Mouse (Mus musculus) forebrain, embryonic 13.5 days (tissue): ENCODE data around the gene Vps45. TPM values are rescaled to one million over a fixed set of nuclear protein-coding genes. Genes with fewer than 3 reads are reported as not detected.
"Not testable (repeated sequence)": the region's sequence is repeated elsewhere in the genome, so short reads cannot be mapped to it uniquely, and the experiment has no call there.

Experiments used
- ATAC-seq: fragments of 200-750 bp; cut with Nextera tagmentation; 2 replicates; pipeline ENCODE4 v1.8.0; 2017
- H3K27ac ChIP-seq: fragments of 300-500 bp; sonication (generic); 2 replicates; pipeline ENCODE4 v1.5.1; 2015; ENCODE audit warnings: inconsistent platforms, mild to moderate bottlenecking, moderate library complexity
- H3K27me3 ChIP-seq: fragments of 300-500 bp; sonication (generic); 2 replicates; pipeline ENCODE4 v1.6.1; 2015; ENCODE audit warnings: mild to moderate bottlenecking, inconsistent platforms
- H3K36me3 ChIP-seq: fragments of 300-500 bp; sonication (generic); 2 replicates; pipeline ENCODE4 v1.6.1; 2015; ENCODE audit warnings: mild to moderate bottlenecking, inconsistent platforms; ENCODE audit not compliant: poor library complexity, severe bottlenecking
- H3K4me1 ChIP-seq: fragments of 300-500 bp; sonication (generic); 2 replicates; pipeline ENCODE4 v1.6.1; 2015; ENCODE audit warnings: inconsistent platforms
- H3K4me2 ChIP-seq: fragments of 300-500 bp; sonication (generic); 2 replicates; pipeline ENCODE4 v1.6.1; 2015; ENCODE audit warnings: inconsistent platforms, mild to moderate bottlenecking, moderate library complexity
- H3K4me3 ChIP-seq: fragments of 300-500 bp; sonication (generic); 2 replicates; pipeline ENCODE4 v1.5.1; 2015; ENCODE audit warnings: mild to moderate bottlenecking, inconsistent platforms
- H3K9ac ChIP-seq: fragments of 300-500 bp; sonication (generic); 2 replicates; pipeline ENCODE4 v1.6.1; 2015; ENCODE audit warnings: mild to moderate bottlenecking, inconsistent platforms
- H3K9me3 ChIP-seq: fragments of 300-500 bp; sonication (generic); replicated peaks from 2 replicates; pipeline ENCODE4 v1.6.1; 2016; ENCODE audit warnings: inconsistent platforms
- WGBS: fragments of 180-500 bp; shearing (Covaris S2); methylation state at CpG from one replicate; pipeline ENCODE4 v1.1.7; 2015; 5-methylcytosine and 5-hydroxymethylcytosine counted together
- polyA plus RNA-seq: library from polyadenylated mRNA; unstranded; fragments of >200 nt; fragmentation: Nextera tagmentation; extraction: Ambion mirVana; gene quantifications from 2 replicates; pipeline ENCODE4 v1.2.1, GENCODE M21; 2015

Gene Vps45
- polyA plus RNA-seq, 1 experiment from 2014 or later = 62.2 TPM

- peaks cover 15% of the 10 kb centered on the region; the same call in 1 of the 2 replicates for H3K4me1 ChIP-seq
- peak overlapping the region; percentile 31 for H3K27ac ChIP-seq
- H3K4me3 ChIP-seq = no peak overlapping the region
- 0 out of 2 replicates have a peak, but pooled peaks have one; percentile 27 for ATAC-seq
- H3K9me3 ChIP-seq = no peaks in the 10 kb centered on the region
- H3K9ac ChIP-seq = no peak overlapping the region
- H3K4me2 ChIP-seq = no peak overlapping the region
- H3K27me3 ChIP-seq = no peaks in the 10 kb centered on the region
- WGBS = 56% methylated on average over 8 of the region's 8 CpGs
- H3K36me3 ChIP-seq = no peaks in the 10 kb centered on the region
Observed at GRCm38 (mm10) chr3:95957359-95958148, 100.7 kb downstream of the Vps45 start.

GRCm38 (mm10) chr3:95955318-95955717 is 102.9 kb downstream of the Vps45 start:
- no peak overlapping the region for H3K9ac ChIP-seq
- no peak overlapping the region for H3K27ac ChIP-seq
- H3K36me3 ChIP-seq = no peaks in the 10 kb centered on the region
- no peaks in the 10 kb centered on the region for H3K9me3 ChIP-seq
- no peaks in the 10 kb centered on the region for H3K27me3 ChIP-seq
- WGBS = 90% methylated on average over 5 of the region's 5 CpGs
- no peak overlapping the region for H3K4me2 ChIP-seq
- H3K4me3 ChIP-seq = no peak overlapping the region
- ATAC-seq = no peak
- peaks cover 22% of the 10 kb centered on the region for H3K4me1 ChIP-seq

GRCm38 (mm10) chr3:95954648-95955173 is 103.6 kb downstream of the Vps45 start:
- ATAC-seq, H3K4me2 ChIP-seq, H3K9ac ChIP-seq, H3K27ac ChIP-seq, H3K4me3 ChIP-seq, H3K27me3 ChIP-seq, H3K36me3 ChIP-seq, H3K9me3 ChIP-seq: not testable (repeated sequence)
- 91% methylated on average over 12 of the region's 12 CpGs for WGBS
- H3K4me1 ChIP-seq = peaks cover 22% of the 10 kb centered on the region

GRCm38 (mm10) chr3:95953522-95953921 is 104.7 kb downstream of the Vps45 start:
- peaks cover 4% of the 10 kb centered on the region; the same call in 1 of the 2 replicates for H3K36me3 ChIP-seq
- H3K4me1 ChIP-seq = peaks cover 22% of the 10 kb centered on the region
- H3K9ac ChIP-seq = no peak overlapping the region
- peak overlapping the region; percentile 77 for H3K27ac ChIP-seq
- no peak overlapping the region for H3K4me3 ChIP-seq
- 63% methylated on average over 3 of the region's 3 CpGs for WGBS
- H3K27me3 ChIP-seq = no peaks in the 10 kb centered on the region
- H3K9me3 ChIP-seq = no peaks in the 10 kb centered on the region
- no peak overlapping the region for H3K4me2 ChIP-seq
- ATAC-seq = no peak

GRCm38 (mm10) chr3:95953023-95953422 is 105.2 kb downstream of the Vps45 start:
- Histone ChIP-seq H3K4me3 (no peak overlapping the region), H3K4me1 (peaks cover 22% of the 10 kb centered on the region), H3K36me3 (peaks cover 7% of the 10 kb centered on the region; the same call in 1 of the 2 replicates), H3K4me2 (no peak overlapping the region), H3K27me3 (no peaks in the 10 kb centered on the region), H3K9me3 (no peaks in the 10 kb centered on the region), H3K27ac (peak overlapping the region; percentile 77), H3K9ac (no peak overlapping the region)
- ATAC-seq = no peak

GRCm38 (mm10) chr3:95951566-95951965 is 106.7 kb downstream of the Vps45 start:
- H3K36me3 ChIP-seq, H3K27me3 ChIP-seq, H3K9me3 ChIP-seq: not testable (repeated sequence)
- peak overlapping the region; percentile 73 for H3K9ac ChIP-seq
- peak overlapping the region; percentile 98 for H3K27ac ChIP-seq
- peak overlapping the region; percentile 65 for H3K4me2 ChIP-seq
- H3K4me3 ChIP-seq = peak overlapping the region; percentile 48
- 71% methylated on average over 12 of the region's 12 CpGs for WGBS
- H3K4me1 ChIP-seq = peaks cover 16% of the 10 kb centered on the region
- peak; percentile 8 for ATAC-seq

- Histone ChIP-seq H3K4me1 (peaks cover 16% of the 10 kb centered on the region), H3K27ac (peak overlapping the region; percentile 98), H3K27me3 (no peaks in the 10 kb centered on the region), H3K9me3 (no peaks in the 10 kb centered on the region), H3K4me3 (peak overlapping the region; percentile 48), H3K9ac (peak overlapping the region; percentile 73), H3K4me2 (peak overlapping the region; percentile 65), H3K36me3 (peaks cover 15% of the 10 kb centered on the region)
- ATAC-seq = peak; percentile 96
- 2% methylated on average over 49 of the region's 49 CpGs for WGBS
Observed at GRCm38 (mm10) chr3:95950763-95951551, 107.3 kb downstream of the Vps45 start.

Other genes with a start within 250 kb of the Vps45 start
- 22.7 and 23.5 TPM in 2 replicates for gene Rprd2, start 239.6 kb downstream of the Vps45 start, polyA plus RNA-seq
- 50.9 and 53.0 TPM in 2 replicates for gene Prpf3, start 202.6 kb downstream of the Vps45 start, polyA plus RNA-seq
- gene Mrps21, start 186.9 kb downstream of the Vps45 start, polyA plus RNA-seq = 334 and 380 TPM in 2 replicates
- gene Ciart, start 176.2 kb downstream of the Vps45 start, polyA plus RNA-seq = 5.2 and 5.4 TPM in 2 replicates
- gene BC028528, start 166.5 kb downstream of the Vps45 start, polyA plus RNA-seq = 11.8 and 12.4 TPM in 2 replicates
- gene Aph1a, start 164.5 kb downstream of the Vps45 start, polyA plus RNA-seq = 28.3 and 34.4 TPM in 2 replicates
- 23.1 and 27.4 TPM in 2 replicates for gene Car14, start 153.8 kb downstream of the Vps45 start, polyA plus RNA-seq
- gene Anp32e, start 129.2 kb downstream of the Vps45 start, polyA plus RNA-seq = 322 and 341 TPM in 2 replicates
- gene Plekho1, start 62.5 kb downstream of the Vps45 start, polyA plus RNA-seq = 80.4 and 85.1 TPM in 2 replicates
- gene Otud7b, start 46.1 kb upstream of the Vps45 start, polyA plus RNA-seq = 11.9 and 12.4 TPM in 2 replicates
- 9.0 and 12.9 TPM in 2 replicates for gene Mtmr11, start 103.5 kb upstream of the Vps45 start, polyA plus RNA-seq
- gene Sf3b4, start 113.9 kb upstream of the Vps45 start, polyA plus RNA-seq = 161 and 181 TPM in 2 replicates
- 29.3 and 37.9 TPM in 2 replicates for gene Sv2a, start 122.7 kb upstream of the Vps45 start, polyA plus RNA-seq
- gene Bola1, start 161.2 kb upstream of the Vps45 start, polyA plus RNA-seq = 82.2 and 86.6 TPM in 2 replicates
- gene Hist2h2ab, start 161.4 kb upstream of the Vps45 start, polyA plus RNA-seq = 0.78 and 2.2 TPM in 2 replicates
- gene Hist2h2ac, start 162.4 kb upstream of the Vps45 start, polyA plus RNA-seq = 13.2 and 13.3 TPM in 2 replicates
- gene Hist2h2be, start 162.7 kb upstream of the Vps45 start, polyA plus RNA-seq = 10.7 and 11.0 TPM in 2 replicates
- 14.7 and 15.0 TPM in 2 replicates for gene Hist2h3c2, start 180.7 kb upstream of the Vps45 start, polyA plus RNA-seq
- gene Hist2h2aa2, start 181.8 kb upstream of the Vps45 start, polyA plus RNA-seq = 74.1 and 91.2 TPM in 2 replicates
- gene Hist2h2aa1, start 187.0 kb upstream of the Vps45 start, polyA plus RNA-seq = 46.4 and 48.0 TPM in 2 replicates
- 0.34 and 0.93 TPM in 2 replicates for gene Hist2h3c1, start 188.2 kb upstream of the Vps45 start, polyA plus RNA-seq
- 22.4 and 24.3 TPM in 2 replicates for gene Hist2h4, start 204.8 kb upstream of the Vps45 start, polyA plus RNA-seq
- 105 and 122 TPM in 2 replicates for gene Hist2h3b, start 210.2 kb upstream of the Vps45 start, polyA plus RNA-seq
- 16.0 and 19.8 TPM in 2 replicates for gene Hist2h2bb, start 211.3 kb upstream of the Vps45 start, polyA plus RNA-seq
- gene Fcgr1, start 235.5 kb upstream of the Vps45 start, polyA plus RNA-seq = 0.56 and 1.0 TPM in 2 replicates